Mouse (Mus musculus) right cerebral cortex, postnatal 36 days (tissue): ENCODE results near the gene 1810065E05Rik.

ENCODE experiments used
- DNase-seq, 2 experiments: peaks; one replicate each; pipeline ENCODE4 v3.0.0; 2022; ENCODE audit warnings: low spot score in 2 of 2, mixed read lengths in 1 of 2

1810065E05Rik gene

GRCm38 (mm10) chr11:58420815-58421214 lies at the start of gene 1810065E05Rik:
Gene 1810065E05Rik (plus strand): TSS chr11:58421111.
- DNase-seq: no peak

DNA sequence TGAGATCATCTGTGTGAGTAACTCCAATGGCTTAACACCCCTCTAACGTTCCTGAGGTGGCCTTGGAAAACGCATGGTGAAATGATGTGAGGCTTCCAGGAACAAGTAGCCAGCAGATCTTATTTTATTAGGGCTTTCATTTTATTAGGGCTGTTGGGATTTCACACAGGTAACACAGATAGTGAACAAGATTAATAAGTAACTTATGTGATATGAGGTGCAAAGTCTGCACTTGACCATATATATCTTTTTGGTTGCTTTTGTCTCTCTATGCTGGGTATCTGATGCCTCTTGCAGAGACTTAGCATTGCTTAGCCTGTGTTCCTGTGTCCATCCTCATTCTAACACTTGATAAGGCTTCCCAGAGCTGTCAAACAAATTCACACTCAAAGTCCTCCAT lies 43.6 kb upstream of the 1810065E05Rik start:
- DNase-seq: no peak

- DNase-seq: no peak
Observed at GRCm38 (mm10) chr11:58377686-58378085, 43.2 kb upstream of the 1810065E05Rik start.

GRCm38 (mm10) chr11:58378763-58379278 lies 42.1 kb upstream of the 1810065E05Rik start, which contains the start of gene Lypd8:
Gene Lypd8 (plus strand): TSS chr11:58379043.
- no peak for DNase-seq

DNA sequence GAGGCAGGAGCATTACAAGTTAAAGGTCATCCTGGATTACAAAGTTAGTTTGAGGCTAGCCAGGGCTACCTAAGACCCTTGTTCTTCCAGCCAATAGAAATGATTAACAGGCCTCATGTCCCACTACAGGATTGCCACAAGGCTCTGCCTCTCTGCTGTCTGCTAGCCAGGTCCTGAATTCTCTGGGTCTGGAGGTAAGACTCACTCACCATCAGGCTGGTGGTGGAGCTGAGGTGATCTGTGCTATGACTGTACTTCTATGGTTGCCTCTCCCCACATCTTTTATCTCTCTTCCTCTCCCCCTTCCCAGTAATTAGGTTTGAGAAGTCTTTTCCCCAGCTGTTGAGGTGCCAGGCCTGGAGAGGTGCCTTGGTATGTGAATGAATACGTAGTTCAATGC lies 41.4 kb upstream of the 1810065E05Rik start:
- DNase-seq: no peak

DNA sequence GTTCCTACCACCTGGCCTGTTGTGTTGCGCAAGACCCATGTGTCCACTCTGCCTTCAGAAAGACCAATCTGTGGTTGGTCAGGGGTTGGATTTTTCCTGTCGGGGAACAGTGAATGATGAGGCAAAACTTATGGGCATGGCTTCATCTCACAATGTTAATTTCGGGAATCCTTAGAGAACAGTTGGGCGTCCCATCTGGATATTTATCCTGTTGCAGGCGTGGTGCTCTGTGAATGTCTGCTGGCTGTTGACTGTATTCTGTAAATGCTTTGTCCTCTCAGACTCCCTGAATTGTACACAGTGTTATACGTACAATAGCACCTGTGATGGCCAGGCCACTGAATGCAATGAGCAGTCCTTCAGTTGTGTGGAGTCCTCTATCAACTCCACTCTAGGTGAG lies 38.4 kb upstream of the 1810065E05Rik start:
- no peak for DNase-seq

DNA sequence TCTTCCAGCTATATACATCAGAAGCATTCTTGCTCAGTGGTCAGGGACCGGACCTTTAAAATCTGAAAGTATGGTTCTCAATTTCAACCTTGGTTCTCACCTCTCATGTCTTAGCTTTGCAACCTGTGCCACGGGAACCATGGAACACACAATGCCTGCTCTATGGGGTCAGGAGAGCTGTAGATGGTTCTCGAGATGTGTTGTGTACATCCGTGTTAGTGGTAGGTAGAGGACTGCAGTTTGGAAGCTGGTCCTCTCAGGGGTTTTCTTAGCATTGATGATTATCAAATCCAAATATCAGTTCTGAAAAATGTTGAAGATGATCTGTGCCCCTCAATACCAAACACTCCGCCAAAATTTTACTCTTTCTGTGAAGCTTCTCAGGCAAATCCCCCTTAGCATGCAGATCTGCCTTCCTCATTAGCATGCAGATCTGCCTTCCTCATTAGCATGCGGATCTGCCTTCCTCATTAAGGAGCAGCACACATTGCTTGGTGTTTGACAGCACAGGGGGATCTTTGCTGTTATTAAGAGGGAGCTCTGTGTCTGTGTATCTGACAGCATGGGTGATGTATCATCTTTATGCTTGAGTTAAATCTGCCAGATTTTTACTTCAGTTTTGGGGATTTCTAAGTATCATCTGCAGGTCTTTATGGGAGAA lies 20.8 kb upstream of the 1810065E05Rik start:
- no peak for DNase-seq

DNA sequence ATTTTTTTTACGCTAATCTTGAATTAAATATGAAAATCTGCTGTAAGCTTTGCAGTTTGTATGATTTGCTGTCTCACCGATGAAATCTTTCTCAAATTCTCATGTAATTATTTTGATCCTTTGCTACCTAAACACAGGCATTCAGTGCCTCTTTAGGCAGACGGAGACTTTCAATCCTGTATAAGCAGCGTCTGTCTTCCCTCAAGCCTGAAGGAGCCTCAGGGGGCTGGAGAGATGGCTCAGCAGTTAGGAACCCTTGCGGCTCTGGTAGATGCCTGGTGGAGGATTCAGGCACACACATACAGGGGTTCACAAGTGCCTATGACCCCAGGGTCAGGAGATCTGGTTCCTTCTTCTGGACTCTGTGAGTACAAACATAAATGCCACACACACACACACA lies 20.3 kb upstream of the 1810065E05Rik start:
- DNase-seq: no peak

DNA sequence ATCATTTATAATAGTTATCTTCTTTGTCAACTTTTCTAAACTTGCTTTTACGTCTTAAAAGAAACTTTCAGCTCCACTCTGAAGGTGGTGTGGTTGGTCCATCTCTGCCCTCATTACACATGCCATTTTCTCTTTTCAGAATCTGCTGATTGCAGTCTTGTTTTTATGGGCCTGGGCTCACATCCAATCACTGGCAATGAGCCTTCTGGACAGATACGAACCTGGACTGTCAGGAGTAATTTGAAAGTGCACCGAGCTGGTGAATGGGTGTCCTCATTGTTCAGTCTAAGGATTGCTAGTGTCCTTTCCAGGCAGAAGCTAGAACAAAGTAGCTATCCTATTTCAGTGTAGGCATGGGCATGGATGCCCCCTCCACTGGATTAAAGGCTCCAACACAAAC lies 12.8 kb upstream of the 1810065E05Rik start:
- no peak for DNase-seq

- no peak for DNase-seq
Observed at GRCm38 (mm10) chr11:58418336-58418735, 2.6 kb upstream of the 1810065E05Rik start.

DNA sequence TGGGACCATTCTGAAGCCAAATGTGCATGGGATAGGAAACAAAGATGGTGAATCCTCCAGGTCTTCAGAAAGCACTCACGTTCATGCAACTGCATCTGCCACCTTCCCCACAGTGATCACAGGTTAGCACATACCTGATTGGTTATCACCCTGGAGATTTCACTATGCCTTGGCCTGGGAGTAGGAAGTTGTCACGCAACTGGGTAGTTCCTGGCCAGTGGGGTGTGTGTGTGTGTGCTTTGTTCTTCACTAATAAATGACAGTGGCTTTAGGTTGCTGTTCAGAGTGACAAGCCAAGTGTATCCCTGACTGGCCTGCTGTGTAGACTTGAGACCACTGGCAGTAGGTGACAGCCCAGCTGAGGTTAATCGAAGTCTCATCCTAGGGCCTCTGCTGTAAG lies 11.3 kb downstream of the 1810065E05Rik start, which contains the start of gene Gm12253:
TSS of gene Gm12253 (plus strand) at position 301 of the 400 bp plus-strand sequence.
- DNase-seq: no peak

DNA sequence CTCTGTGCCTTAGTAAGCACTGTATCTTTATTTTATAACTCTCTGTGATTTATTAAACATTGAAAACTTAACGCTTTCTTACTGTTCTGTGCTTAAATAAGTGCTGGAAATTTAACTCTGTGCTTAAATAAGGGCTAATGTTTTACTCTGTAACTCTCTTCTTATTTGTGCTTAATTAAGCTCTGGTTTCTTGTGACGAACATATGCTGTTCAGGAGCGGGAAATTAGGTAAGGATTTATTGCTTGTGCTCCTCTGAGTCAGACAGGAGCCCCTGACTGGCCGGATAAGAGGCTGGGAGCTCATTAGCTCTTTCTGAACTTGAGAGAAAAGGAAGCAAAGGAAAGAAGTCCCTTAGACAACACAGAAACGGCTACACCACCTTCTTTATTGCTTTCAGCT lies 17.0 kb downstream of the 1810065E05Rik start:
- DNase-seq: no peak

DNA sequence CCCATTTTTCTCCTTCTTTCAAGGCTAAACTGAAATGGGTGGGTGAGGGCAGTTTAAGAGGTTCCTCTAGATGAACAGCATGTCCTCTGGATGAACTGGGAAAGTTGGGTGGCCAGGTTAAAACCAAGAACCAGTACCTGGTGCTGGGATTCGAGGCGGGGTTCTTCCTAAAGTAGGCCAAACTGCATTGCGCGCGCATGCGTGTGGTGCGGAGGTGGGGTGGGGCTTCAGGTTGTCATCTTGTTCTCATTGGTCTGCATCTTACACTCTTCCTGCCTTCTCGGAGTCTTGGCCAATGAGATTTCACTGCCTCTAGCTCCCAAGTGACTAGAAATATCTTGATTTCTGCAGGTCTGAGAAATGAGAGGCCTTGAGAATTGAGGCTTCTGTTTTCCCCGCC lies 31.8 kb downstream of the 1810065E05Rik start, which contains the start of gene Lypd9:
TSS of gene Lypd9 (minus strand) at position 165 of the 400 bp plus-strand sequence.
- no peak for DNase-seq

GRCm38 (mm10) chr11:58453592-58453991 lies 32.7 kb downstream of the 1810065E05Rik start:
- DNase-seq: no peak

DNA sequence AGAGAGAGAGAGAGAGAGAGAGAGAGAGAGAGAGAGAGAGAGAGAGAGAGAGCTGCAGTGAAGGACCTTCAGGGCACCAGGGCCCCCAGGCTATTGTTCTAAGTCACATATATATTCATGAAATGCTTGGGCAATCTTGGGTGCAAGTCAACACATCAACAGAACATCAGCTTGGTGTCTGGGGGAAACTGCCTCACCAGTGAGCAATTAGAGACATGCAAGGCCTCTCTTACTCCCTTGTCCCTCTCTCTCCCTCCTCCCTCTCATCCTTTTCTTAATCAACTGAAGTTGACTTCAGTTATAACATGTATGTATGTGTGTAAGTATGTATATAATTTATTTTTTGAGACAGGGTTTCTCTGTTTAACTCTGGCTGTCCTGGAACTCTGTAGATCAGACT lies 41.3 kb downstream of the 1810065E05Rik start, which contains the start of gene Olfr30:
TSS of gene Olfr30 (minus strand) at position 101 of the 400 bp plus-strand sequence.
- DNase-seq: no peak
